Mouse (Mus musculus) hindbrain, embryonic 13.5 days (tissue): ENCODE measurements around the gene Prss37. TPM values are rescaled to one million over a fixed set of nuclear protein-coding genes. Genes with fewer than 3 reads are reported as not detected.
A peak's percentile ranks its signal among the peaks of the same experiment; 100 is the strongest.

Experiments used
- ATAC-seq: fragments of 200-750 bp; cut with Nextera tagmentation; 2 replicates; pipeline ENCODE4 v1.8.0; 2017; ENCODE audit warnings: moderate TSS enrichment; ENCODE audit not compliant: low FRiP score
- H3K27ac ChIP-seq: fragments of 300-500 bp; sonication (generic); 2 replicates; pipeline ENCODE4 v1.5.1; 2015; ENCODE audit warnings: inconsistent platforms, mild to moderate bottlenecking, moderate library complexity
- H3K27me3 ChIP-seq: fragments of 300-500 bp; sonication (generic); 2 replicates; pipeline ENCODE4 v1.6.1; 2015; ENCODE audit warnings: mild to moderate bottlenecking, inconsistent platforms
- H3K36me3 ChIP-seq: fragments of 300-500 bp; sonication (generic); 2 replicates; pipeline ENCODE4 v1.6.1; 2015; ENCODE audit warnings: mild to moderate bottlenecking, inconsistent platforms
- H3K4me1 ChIP-seq: fragments of 300-500 bp; sonication (generic); replicated peaks from 2 replicates; pipeline ENCODE4 v1.6.1; 2015; ENCODE audit warnings: inconsistent platforms
- H3K4me2 ChIP-seq: fragments of 300-500 bp; sonication (generic); 2 replicates; pipeline ENCODE4 v1.6.1; 2015; ENCODE audit warnings: inconsistent platforms, mild to moderate bottlenecking, moderate library complexity
- H3K4me3 ChIP-seq: fragments of 300-500 bp; sonication (generic); 2 replicates; pipeline ENCODE4 v1.5.1; 2015; ENCODE audit warnings: mild to moderate bottlenecking, inconsistent platforms
- H3K9ac ChIP-seq: fragments of 300-500 bp; sonication (generic); 2 replicates; pipeline ENCODE4 v1.6.1; 2015; ENCODE audit warnings: mild to moderate bottlenecking, inconsistent platforms
- H3K9me3 ChIP-seq: fragments of 300-500 bp; sonication (generic); 2 replicates; pipeline ENCODE4 v1.6.1; 2016; ENCODE audit warnings: inconsistent platforms
- WGBS: fragments of 180-500 bp; shearing (Covaris S2); methylation state at CpG from one replicate; pipeline ENCODE4 v1.1.7; 2015; 5-methylcytosine and 5-hydroxymethylcytosine counted together
- polyA plus RNA-seq: library from polyadenylated mRNA; unstranded; fragments of >200 nt; fragmentation: Nextera tagmentation; extraction: Ambion mirVana; gene quantifications from 2 replicates; pipeline ENCODE4 v1.2.1, GENCODE M21; 2015

Gene Prss37
- not detected in 2 replicates for polyA plus RNA-seq

DNA sequence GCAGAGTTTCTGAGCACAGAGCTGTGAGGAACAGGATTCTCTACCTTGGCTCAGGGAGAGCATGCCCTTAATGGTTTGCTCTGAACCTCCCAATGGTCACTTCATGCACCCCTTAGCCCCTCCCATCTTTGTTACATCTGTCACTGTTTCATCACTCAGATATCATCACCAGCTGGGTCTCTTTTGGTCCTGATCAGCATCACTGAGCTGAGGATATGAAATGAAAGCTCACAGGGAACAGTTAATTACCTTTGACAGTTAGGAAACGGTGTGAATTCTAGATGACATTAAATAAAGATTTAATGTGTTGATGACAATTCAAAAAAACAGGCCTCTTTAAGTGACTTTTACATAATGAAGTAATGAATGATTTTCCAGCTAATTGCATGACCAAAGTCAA lies at the start of gene Prss37:
TSS of gene Prss37 (minus strand) at position 101 of the 400 bp plus-strand sequence.
- Histone ChIP-seq H3K27me3 (no peaks in the 10 kb centered on the region), H3K27ac (no peak within 1 kb of the TSS), H3K9me3 (no peaks in the 10 kb centered on the region), H3K4me3 (no peak within 1 kb of the TSS), H3K9ac (no peak within 1 kb of the TSS), H3K4me2 (no peak within 1 kb of the TSS), H3K4me1 (no peaks in the 10 kb centered on the region), H3K36me3 (no peaks in the 10 kb centered on the region)
- no peak for ATAC-seq
- 66% methylated on average over 1 of the region's 1 CpGs for WGBS

DNA sequence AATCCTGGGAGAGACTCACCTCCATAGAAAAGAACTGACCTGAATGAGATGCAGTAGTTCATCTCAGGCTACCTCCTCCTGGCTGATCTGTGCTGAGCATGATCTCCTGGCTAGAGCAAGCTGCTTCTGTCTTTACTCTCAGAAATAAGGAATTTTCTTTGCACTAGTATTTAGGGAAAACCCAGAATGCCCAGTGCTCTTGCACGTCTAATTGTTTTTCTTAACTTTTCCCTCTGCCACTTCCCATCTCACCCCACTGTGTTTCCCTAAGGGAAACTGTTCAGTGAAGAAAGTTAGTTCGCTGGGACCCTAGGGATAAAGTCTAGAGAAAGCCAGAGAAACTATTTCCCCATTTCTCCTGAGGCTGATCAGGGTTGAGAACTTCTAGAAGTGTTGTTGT lies 35.6 kb upstream of the Prss37 start, which contains the start of gene Olfr461:
TSS of gene Olfr461 (minus strand) at position 101 of the 400 bp plus-strand sequence.
- no peak for ATAC-seq
- Histone ChIP-seq H3K27me3 (no peaks in the 10 kb centered on the region), H3K4me3 (no peak within 1 kb of the TSS), H3K9me3 (no peaks in the 10 kb centered on the region), H3K9ac (no peak within 1 kb of the TSS), H3K27ac (no peak within 1 kb of the TSS), H3K36me3 (no peaks in the 10 kb centered on the region), H3K4me1 (no peaks in the 10 kb centered on the region), H3K4me2 (no peak within 1 kb of the TSS)
- WGBS, result 91% methylated on average over 2 of the region's 2 CpGs

DNA sequence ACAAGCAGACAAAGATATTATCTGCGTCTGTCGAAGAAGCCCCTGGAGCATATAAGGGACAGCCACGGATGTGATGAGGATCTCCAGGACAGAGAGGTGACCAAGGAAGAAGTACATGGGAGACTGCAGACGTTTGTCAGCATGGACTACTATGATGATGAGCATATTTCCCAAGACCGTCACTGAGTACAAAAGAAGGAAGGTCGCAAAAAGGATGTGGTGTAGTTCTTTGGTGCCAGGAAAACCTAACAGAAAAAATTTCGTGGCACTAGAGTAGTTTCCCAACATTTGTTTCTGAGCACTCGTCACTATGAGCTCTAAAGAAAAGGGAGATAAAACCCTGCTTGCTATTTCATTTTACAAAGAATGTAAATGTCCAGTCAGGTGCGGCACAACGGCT lies 25.4 kb upstream of the Prss37 start:
- Histone ChIP-seq H3K27ac (no peak overlapping the region), H3K27me3 (no peaks in the 10 kb centered on the region), H3K9me3 (no peaks in the 10 kb centered on the region), H3K36me3 (no peaks in the 10 kb centered on the region), H3K4me2 (no peak overlapping the region), H3K4me1 (no peaks in the 10 kb centered on the region), H3K4me3 (no peak overlapping the region), H3K9ac (no peak overlapping the region)
- 83% methylated on average over 10 of the region's 10 CpGs for WGBS
- no peak for ATAC-seq

DNA sequence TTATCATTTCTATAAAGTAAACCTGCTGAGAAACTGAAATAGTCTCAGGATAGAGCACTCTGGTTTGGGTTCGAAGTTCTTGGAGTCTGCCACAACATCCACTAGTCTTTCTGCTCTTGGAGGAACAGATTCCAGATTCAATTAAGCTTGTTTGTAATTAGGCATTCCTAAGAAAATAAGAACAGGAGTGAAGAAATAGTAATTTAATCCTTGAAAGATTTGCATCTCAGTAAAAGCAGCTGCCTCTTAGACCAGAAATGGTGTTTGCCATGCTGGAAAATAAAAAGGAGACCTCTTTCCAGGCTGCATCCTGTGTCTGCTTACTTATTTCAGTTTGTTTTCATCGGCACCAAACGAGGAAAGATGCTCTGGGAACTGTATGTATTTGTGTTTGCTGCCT lies 26.1 kb downstream of the Prss37 start, which contains the start of gene Tas2r108:
TSS of gene Tas2r108 (plus strand) at position 301 of the 400 bp plus-strand sequence.
- WGBS, result 88% methylated on average over 3 of the region's 3 CpGs
- no peak within 1 kb of the TSS for H3K27ac ChIP-seq
- no peaks in the 10 kb centered on the region for H3K9me3 ChIP-seq

DNA sequence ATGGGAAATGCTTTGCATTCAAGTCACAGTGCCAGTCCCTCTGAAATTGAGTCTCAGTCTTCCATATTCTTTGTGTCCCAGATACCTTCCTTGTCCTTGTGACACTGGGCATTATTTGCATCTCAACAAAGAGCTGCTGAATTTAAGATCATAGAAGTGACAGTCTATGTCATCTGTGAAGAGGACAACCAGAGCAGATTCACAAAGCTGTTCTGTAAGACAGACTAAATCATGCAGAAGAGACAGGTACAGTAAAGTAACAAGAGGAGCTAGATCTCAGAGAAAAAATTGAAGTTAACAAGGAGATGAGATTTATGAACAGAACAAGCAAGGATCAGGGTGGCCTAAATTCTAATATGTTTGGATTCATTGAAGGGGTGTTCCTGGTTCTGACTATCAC lies 28.4 kb downstream of the Prss37 start, which contains the start of gene Tas2r137:
TSS of gene Tas2r137 (plus strand) at position 301 of the 400 bp plus-strand sequence.
- no peaks in the 10 kb centered on the region for H3K4me1 ChIP-seq
- H3K27ac ChIP-seq, result no peak within 1 kb of the TSS
- H3K9me3 ChIP-seq, result no peaks in the 10 kb centered on the region
- H3K9ac ChIP-seq, result no peak within 1 kb of the TSS
- ATAC-seq, result no peak
- no peak within 1 kb of the TSS for H3K4me2 ChIP-seq
- H3K4me3 ChIP-seq, result no peak within 1 kb of the TSS
- no peaks in the 10 kb centered on the region for H3K27me3 ChIP-seq
- H3K36me3 ChIP-seq, result peaks cover 3% of the 10 kb centered on the region; the same call in 1 of the 2 replicates

More for the DNA sequence above, 26.1 kb downstream of the Prss37 start, which contains the start of gene Tas2r108:
- H3K9ac ChIP-seq, result no peak within 1 kb of the TSS
- no peak within 1 kb of the TSS for H3K4me3 ChIP-seq
- no peak within 1 kb of the TSS for H3K4me2 ChIP-seq
- H3K36me3 ChIP-seq, result no peaks in the 10 kb centered on the region
- no peaks in the 10 kb centered on the region for H3K27me3 ChIP-seq
- no peaks in the 10 kb centered on the region for H3K4me1 ChIP-seq
- ATAC-seq, result no peak

DNA sequence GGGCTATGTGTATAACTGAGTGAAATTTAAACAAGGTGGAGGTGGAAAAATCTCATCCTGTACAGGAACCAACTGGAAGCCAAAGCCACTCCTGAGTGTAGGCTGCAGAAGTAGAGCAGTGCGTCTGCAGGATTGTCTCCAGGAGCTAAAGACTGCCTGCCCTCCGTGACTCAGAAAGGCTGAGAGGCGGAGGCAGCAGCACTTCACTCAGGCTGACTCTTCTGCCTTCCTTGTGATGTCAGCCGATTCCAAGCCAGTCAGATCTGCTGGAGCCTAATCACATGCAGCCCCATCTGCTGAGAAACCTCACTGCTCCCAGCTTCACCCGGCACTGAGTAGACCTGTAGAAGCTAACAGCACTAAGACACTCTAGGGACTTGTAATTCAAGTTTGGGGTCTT lies 37.0 kb downstream of the Prss37 start:
- H3K4me1 ChIP-seq, result no peaks in the 10 kb centered on the region
- no peak overlapping the region for H3K27ac ChIP-seq
- H3K9ac ChIP-seq, result no peak overlapping the region
- H3K36me3 ChIP-seq, result peaks cover 62% of the 10 kb centered on the region
- H3K27me3 ChIP-seq, result no peaks in the 10 kb centered on the region
- H3K4me2 ChIP-seq, result no peak overlapping the region
- 93% methylated on average over 5 of the region's 5 CpGs for WGBS
- ATAC-seq, result no peak
- no peak overlapping the region for H3K4me3 ChIP-seq
- H3K9me3 ChIP-seq, result no peaks in the 10 kb centered on the region

DNA sequence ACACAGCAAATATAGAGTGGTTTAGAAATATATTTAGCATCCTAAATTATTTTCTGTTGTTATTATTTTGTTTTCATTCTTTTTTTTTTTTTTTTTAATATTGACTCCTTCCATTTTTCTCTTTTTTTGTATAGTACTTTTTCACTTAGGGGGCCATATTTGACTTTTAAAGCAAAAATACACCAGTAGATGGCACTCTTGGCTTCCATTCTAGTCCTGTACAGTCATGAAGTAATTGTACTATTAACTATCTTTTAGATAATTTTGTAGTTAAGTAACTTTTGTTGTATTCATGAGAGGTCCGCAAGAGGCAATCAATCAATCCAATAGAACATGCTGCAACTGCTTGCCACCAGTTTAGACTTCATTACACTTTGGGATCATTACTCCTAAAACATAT lies 39.6 kb downstream of the Prss37 start:
- no peaks in the 10 kb centered on the region for H3K4me1 ChIP-seq
- no peak overlapping the region for H3K9ac ChIP-seq
- H3K27ac ChIP-seq, result no peak overlapping the region
- ATAC-seq, result no peak
- 92% methylated on average over 1 of the region's 1 CpGs for WGBS
- no peaks in the 10 kb centered on the region for H3K27me3 ChIP-seq
- H3K4me3 ChIP-seq, result no peak overlapping the region
- H3K4me2 ChIP-seq, result no peak overlapping the region
- peaks cover 71% of the 10 kb centered on the region for H3K36me3 ChIP-seq
- no peaks in the 10 kb centered on the region for H3K9me3 ChIP-seq

DNA sequence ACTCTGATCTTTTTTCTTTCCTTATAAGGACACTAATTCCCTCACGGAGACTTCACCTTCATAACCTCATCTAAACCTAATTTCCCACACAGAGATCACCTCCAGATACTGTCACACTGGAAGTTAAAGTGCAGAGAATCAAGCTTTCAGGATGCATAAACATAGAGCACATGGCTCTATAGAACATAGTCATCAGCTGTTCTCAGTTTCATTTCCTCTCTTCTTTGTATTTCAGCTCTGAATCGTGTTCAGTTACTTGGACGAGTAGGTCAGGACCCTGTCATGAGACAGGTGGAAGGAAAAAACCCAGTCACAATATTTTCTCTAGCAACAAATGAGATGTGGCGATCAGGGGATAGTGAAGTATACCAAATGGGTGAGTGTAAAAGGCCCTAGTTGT lies 43.2 kb downstream of the Prss37 start:
- H3K4me3 ChIP-seq, result no peak overlapping the region
- H3K27me3 ChIP-seq, result no peaks in the 10 kb centered on the region
- peaks cover 56% of the 10 kb centered on the region for H3K36me3 ChIP-seq
- no peaks in the 10 kb centered on the region for H3K9me3 ChIP-seq
- WGBS, result 93% methylated on average over 4 of the region's 4 CpGs
- H3K9ac ChIP-seq, result no peak overlapping the region
- H3K27ac ChIP-seq, result no peak overlapping the region
- no peak overlapping the region for H3K4me2 ChIP-seq
- H3K4me1 ChIP-seq, result peaks cover 14% of the 10 kb centered on the region
- no peak for ATAC-seq

DNA sequence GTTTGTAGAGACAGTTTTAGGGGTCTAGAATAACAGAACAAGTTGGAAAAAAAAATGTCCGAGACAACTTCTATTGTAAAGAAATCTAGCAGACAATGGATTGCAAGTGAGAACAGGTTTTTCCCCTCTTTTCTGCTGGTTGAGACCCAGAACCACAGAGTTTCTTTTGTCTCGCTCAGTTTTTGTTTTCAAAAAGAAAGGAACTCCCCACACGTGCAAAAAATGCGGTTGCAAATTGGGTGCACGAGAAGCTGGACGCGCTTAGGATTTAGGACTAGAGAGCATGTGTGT lies 47.6 kb downstream of the Prss37 start:
- Histone ChIP-seq H3K4me3 (peak overlapping the region; percentile 64), H3K9ac (peak overlapping the region; percentile 84), H3K36me3 (peaks cover 31% of the 10 kb centered on the region), H3K4me2 (peak overlapping the region; percentile 75), H3K27me3 (peaks cover 8% of the 10 kb centered on the region), H3K9me3 (no peaks in the 10 kb centered on the region), H3K4me1 (peaks cover 14% of the 10 kb centered on the region), H3K27ac (peak overlapping the region; percentile 94)
- 1% methylated on average over 7 of the region's 7 CpGs for whole genome bisulfite sequencing
- 0 out of 2 replicates have a peak, but pooled peaks have one; percentile 3 for ATAC-seq

DNA sequence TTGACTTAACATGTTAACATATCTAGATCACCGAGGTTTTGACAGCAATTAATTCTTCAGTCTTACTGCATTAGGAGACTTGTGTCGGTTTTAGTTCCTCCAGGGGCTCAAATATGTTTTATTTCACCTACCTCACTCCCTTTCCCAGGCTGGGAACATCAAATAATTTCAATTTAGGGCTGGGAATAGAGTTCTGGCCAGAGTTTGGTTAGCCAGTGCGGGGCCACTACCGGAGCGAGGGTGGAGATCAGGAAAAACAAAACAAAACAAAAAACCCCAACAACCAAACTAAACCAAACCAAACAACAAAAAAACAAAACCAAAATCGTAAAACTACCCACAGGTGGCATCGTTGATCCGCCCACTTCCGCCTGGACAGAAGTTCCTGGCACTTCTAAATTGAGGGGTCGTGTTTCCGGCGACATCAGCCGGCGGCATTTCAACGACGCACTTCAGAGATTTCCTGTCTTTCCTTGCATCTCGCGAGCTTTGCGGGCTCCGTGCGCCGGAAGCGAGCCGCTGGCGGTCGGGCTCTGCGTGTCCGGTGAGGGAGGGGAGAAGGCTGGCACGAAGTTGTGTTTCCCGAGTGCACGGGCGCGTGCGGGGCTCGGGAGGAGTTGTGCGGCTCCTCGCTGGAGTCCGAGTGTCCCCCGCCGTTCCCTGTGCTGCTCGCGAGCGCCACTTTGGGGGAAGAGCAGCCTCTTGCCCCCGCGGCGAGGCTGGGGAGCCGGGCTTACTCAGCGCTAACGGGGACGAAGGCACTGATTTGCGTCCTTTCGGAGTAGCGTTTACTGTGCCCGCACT lies 48.2 kb downstream of the Prss37 start, which contains the start of gene Ssbp1:
TSS of gene Ssbp1 (plus strand) at position 437 of the 804 bp plus-strand sequence.
- Histone ChIP-seq H3K9me3 (no peaks in the 10 kb centered on the region), H3K27ac (peak within 1 kb of the TSS; percentile 94), H3K4me1 (peaks cover 14% of the 10 kb centered on the region), H3K4me2 (peak within 1 kb of the TSS; percentile 75), H3K4me3 (peak within 1 kb of the TSS; percentile 64), H3K9ac (peak within 1 kb of the TSS; percentile 84), H3K27me3 (peaks cover 8% of the 10 kb centered on the region), H3K36me3 (peaks cover 28% of the 10 kb centered on the region)
- peak; percentile 98 for ATAC-seq
- WGBS, result under 1% methylated on average over 54 of the region's 54 CpGs

DNA sequence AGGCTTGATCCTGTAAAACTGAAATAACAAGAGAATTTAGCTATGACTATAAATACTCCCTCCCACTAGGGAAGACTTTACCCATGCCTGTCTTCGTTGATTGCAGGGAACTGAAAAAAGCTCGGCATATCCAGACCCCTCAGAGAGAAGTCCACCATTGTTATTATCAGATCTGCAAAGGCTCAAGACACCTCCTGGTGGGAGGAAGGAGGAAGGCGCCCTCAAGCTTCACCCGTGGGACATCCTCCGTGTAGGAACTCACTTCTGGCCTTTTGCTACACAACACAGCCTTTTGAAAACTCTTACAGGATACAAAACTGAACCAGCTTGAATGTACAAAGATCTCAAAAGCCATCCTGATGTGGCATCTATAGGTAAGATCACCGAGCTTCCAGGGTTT lies 53.6 kb downstream of the Prss37 start:
- Histone ChIP-seq H3K27ac (no peak overlapping the region), H3K4me3 (no peak overlapping the region), H3K36me3 (no peaks in the 10 kb centered on the region), H3K9ac (no peak overlapping the region), H3K9me3 (no peaks in the 10 kb centered on the region), H3K4me1 (no peaks in the 10 kb centered on the region), H3K27me3 (peaks cover 14% of the 10 kb centered on the region), H3K4me2 (no peak overlapping the region)
- WGBS, result 56% methylated on average over 6 of the region's 6 CpGs
- ATAC-seq, result no peak
